Mouse (Mus musculus): ENCODE data around the gene Olfr1373. TPM values are rescaled to one million over a fixed set of nuclear protein-coding genes. Genes with fewer than 3 reads are reported as not detected.
"Not testable (repeated sequence)": the region's sequence is repeated elsewhere in the genome, so short reads cannot be mapped to it uniquely, and the experiment has no call there.

The Olfr1373 gene
- polyA plus RNA-seq, 1 experiment from 2014 or later: not detected

DNA sequence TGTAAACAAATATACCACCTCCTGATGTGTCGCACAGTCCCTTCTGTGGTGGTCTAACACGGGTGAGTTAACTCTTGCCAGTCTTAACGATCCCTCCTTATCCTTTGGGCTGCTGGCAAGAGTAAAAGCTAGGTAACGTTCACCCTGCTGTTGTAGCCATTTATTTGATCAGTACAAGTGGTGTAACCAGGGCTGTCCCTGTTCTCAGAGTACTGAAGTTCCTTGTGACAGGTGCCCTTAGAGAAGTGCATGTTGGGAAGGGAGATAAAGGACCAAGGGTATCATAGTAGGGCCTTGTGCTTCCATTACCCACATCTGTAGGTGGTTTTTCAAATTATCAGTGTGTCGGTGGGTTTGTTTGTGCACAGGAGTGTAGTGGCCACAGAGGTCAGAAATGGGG, 17.6 kb downstream of the Olfr1373 start:
- peaks cover 41% of the 10 kb centered on the region for H3K36me3 ChIP-seq
- no peaks in the 10 kb centered on the region for H3K27me3 ChIP-seq (replicated peaks)
- H3K27ac ChIP-seq: no peak overlapping the region
- no peak overlapping the region for H3K4me2 ChIP-seq
- 65% methylated on average over 5 of the region's 5 CpGs for WGBS (ENCODE audit: insufficient replicate concordance)
- H3K9ac ChIP-seq: no peak overlapping the region
- H3K4me1 ChIP-seq: peaks cover 17% of the 10 kb centered on the region
- H3K4me3 ChIP-seq: no peak overlapping the region
- no peaks in the 10 kb centered on the region for H3K9me3 ChIP-seq (replicated peaks)
- no peak for ATAC-seq

DNA sequence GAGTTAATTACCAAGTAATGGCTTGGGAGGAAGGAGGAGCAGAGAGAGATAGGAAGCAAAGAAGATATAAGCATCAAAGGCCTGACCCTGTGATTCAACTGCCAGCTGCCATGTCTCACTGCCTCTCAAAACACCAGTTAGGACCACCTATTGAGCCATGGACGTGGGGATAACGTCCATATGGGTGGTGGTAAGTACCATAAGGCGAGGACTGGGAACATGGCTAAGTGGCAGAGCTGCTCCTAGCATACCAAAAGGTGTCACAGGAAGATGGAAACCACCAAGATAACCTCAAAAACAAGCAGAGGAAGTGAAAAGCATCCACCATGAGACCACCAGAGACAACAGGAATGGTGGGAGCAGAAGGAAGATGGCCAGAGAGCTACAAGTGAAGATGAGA, 18.2 kb downstream of the Olfr1373 start:
- Histone ChIP-seq H3K9ac (no peak overlapping the region), H3K27me3 (replicated peaks) (no peaks in the 10 kb centered on the region), H3K36me3 (peaks cover 47% of the 10 kb centered on the region), H3K4me2 (no peak overlapping the region), H3K27ac (no peak overlapping the region), H3K4me3 (no peak overlapping the region), H3K4me1 (peaks cover 17% of the 10 kb centered on the region), H3K9me3 (replicated peaks) (no peaks in the 10 kb centered on the region)
- WGBS (ENCODE audit: insufficient replicate concordance): 65% methylated on average over 3 of the region's 3 CpGs
- no peak for ATAC-seq

DNA sequence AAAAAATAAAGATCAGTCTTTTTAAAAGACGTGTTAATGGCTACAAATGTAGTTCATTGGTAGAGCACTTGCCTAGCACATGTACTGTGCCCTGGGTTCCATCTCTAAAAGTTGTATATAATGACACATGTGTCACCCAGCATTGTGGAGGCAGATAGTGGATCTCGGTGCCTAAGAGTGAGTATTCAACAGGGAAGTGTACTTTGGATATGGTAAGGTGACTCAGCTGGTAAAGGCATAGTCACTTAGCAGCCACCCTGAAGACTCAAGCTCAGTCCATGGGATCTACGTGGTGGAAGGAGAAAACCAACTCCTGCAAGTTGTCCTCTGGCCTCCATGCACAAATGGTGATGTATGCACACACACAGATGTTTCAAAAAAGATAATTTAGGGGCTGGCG, 20.9 kb downstream of the Olfr1373 start:
- Histone ChIP-seq H3K4me1 (peaks cover 17% of the 10 kb centered on the region), H3K36me3 (peaks cover 73% of the 10 kb centered on the region), H3K4me2 (no peak overlapping the region), H3K27me3 (replicated peaks) (no peaks in the 10 kb centered on the region), H3K9ac (no peak overlapping the region), H3K27ac (peak overlapping the region; percentile 17; the same call in 1 of the 2 replicates), H3K4me3 (no peak overlapping the region), H3K9me3 (replicated peaks) (no peaks in the 10 kb centered on the region)
- WGBS (ENCODE audit: insufficient replicate concordance): 61% methylated on average over 4 of the region's 4 CpGs
- ATAC-seq: peak; percentile 35; the same call in 1 of the 2 replicates

DNA sequence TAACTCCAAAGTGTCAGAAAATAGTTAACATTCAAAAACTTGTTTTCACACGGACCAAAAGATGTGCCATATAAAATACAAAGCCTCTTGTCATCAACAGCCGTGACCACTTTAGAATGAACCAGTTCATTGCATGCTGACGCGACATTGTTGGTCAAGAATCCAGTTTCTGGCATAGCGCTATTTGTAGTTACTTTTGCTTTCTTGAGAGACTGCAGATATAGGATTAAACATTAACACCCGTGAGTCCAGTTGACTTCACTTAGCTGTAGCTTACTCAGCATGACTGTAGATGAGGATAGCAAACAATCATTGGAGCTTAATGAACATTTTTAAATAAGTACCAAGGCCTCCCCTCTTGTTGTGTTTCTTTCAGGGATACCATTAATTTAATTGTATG, 23.3 kb downstream of the Olfr1373 start:
- no peak overlapping the region for H3K4me3 ChIP-seq
- ATAC-seq: no peak
- H3K4me1 ChIP-seq: peaks cover 21% of the 10 kb centered on the region
- H3K27me3 ChIP-seq (replicated peaks): no peaks in the 10 kb centered on the region
- 91% methylated on average over 6 of the region's 6 CpGs for WGBS (ENCODE audit: insufficient replicate concordance)
- no peaks in the 10 kb centered on the region for H3K9me3 ChIP-seq (replicated peaks)
- no peak overlapping the region for H3K9ac ChIP-seq
- no peak overlapping the region for H3K4me2 ChIP-seq
- no peak overlapping the region for H3K27ac ChIP-seq
- H3K36me3 ChIP-seq: peaks cover 93% of the 10 kb centered on the region

DNA sequence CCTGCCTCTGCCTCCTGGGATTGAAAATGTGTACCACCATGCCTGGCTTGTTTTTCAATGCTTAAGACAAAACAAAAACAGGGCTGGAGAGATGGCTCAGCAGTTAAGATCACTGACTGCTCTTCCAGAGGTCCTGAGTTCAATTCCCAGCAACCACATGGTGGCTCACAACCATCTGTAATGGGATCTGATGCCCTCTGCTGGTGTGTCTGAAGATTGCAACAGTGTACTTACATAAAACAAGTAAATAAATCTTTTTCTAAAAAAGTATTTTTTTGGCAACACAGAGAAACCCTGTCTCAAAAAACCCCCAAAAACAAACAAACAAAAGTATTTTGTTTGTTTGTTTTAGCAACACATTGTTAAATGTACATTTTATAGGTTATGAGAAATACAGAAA, 24.9 kb downstream of the Olfr1373 start:
- Histone ChIP-seq H3K36me3 (peaks cover 99% of the 10 kb centered on the region), H3K4me1 (peaks cover 36% of the 10 kb centered on the region)
- H3K27ac ChIP-seq; H3K9ac ChIP-seq; H3K9me3 ChIP-seq (replicated peaks); H3K4me3 ChIP-seq; ATAC-seq; H3K27me3 ChIP-seq (replicated peaks); H3K4me2 ChIP-seq: not testable (repeated sequence)

DNA sequence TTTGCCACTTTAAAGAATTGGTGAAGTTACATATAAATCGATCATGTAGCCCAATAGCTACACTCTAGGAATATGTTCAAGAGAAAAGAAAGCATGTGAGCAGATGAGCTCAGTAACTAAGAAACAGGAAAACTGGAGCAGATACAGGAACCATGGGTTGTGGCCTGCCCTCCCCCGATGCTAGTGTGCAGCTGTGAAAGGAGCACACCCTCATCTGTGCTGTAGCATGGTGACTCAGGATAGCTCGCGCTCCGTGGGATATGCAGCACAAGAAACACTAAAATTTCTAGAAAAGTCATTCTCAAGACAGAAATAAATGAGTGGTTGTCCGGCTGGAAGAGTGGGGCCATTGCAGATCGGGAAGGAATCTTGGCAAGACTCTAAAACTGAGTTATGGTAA, 28.2 kb downstream of the Olfr1373 start:
- Histone ChIP-seq H3K27ac (no peak overlapping the region), H3K36me3 (peaks cover 97% of the 10 kb centered on the region), H3K9me3 (replicated peaks) (no peaks in the 10 kb centered on the region), H3K4me1 (peaks cover 49% of the 10 kb centered on the region), H3K4me2 (no peak overlapping the region), H3K9ac (no peak overlapping the region), H3K4me3 (no peak overlapping the region), H3K27me3 (replicated peaks) (no peaks in the 10 kb centered on the region)
- 84% methylated on average over 7 of the region's 7 CpGs for WGBS (ENCODE audit: insufficient replicate concordance)
- no peak for ATAC-seq

DNA sequence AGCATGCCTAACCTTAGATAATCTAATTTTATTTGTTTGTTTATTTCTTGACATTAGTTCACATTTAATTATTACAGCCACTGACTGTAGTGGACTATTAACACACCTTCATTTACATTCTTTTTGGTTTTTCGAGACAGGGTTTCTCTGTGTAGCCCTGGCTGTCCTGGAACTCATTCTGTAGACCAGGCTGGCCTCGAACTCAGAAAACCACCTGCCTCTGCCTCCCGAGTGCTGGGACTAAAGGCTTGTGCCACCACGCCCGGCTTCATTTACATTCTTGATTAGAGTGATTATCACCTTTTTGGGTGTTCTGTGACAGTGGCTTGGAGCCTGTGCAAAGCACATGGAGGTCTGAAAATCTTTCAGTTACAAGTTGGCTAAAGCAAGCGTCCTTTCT, 29.2 kb downstream of the Olfr1373 start:
- Histone ChIP-seq H3K36me3 (peaks cover 87% of the 10 kb centered on the region), H3K4me1 (peaks cover 55% of the 10 kb centered on the region), H3K27ac (peak overlapping the region; percentile 80), H3K4me2 (peak overlapping the region; percentile 49)
- not testable (repeated sequence) for H3K9ac ChIP-seq; H3K4me3 ChIP-seq; H3K9me3 ChIP-seq (replicated peaks); H3K27me3 ChIP-seq (replicated peaks)
- ATAC-seq: peak; percentile 21; the same call in 1 of the 2 replicates
- 65% methylated on average over 6 of the region's 6 CpGs for WGBS (ENCODE audit: insufficient replicate concordance)

DNA sequence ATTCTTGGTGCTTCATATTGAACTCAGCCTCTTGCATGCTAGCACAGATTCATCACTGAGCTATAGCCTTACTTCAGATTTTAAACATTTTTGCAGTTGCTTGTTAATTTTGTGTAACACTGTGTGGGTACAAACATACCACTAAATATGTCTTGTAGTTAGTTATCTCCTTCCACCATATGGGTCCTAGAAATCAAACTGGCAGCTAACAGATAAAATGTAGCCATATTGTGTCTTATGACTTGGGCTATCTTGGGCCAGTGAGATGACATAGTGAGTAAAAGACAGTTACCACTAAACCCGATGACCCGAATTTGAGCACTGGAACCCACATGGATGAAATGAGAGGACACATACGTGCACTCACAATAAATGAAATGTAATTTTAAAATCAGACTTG, 29.8 kb downstream of the Olfr1373 start:
- Histone ChIP-seq H3K4me1 (peaks cover 57% of the 10 kb centered on the region), H3K4me2 (peak overlapping the region; percentile 49), H3K27me3 (replicated peaks) (no peaks in the 10 kb centered on the region), H3K9me3 (replicated peaks) (no peaks in the 10 kb centered on the region), H3K27ac (peak overlapping the region; percentile 80), H3K36me3 (peaks cover 81% of the 10 kb centered on the region), H3K9ac (no peak overlapping the region), H3K4me3 (0 out of 2 replicates have a peak overlapping the region, but pooled peaks have one; percentile 14)
- WGBS (ENCODE audit: insufficient replicate concordance): 42% methylated on average over 3 of the region's 3 CpGs
- peak; percentile 93 for ATAC-seq

DNA sequence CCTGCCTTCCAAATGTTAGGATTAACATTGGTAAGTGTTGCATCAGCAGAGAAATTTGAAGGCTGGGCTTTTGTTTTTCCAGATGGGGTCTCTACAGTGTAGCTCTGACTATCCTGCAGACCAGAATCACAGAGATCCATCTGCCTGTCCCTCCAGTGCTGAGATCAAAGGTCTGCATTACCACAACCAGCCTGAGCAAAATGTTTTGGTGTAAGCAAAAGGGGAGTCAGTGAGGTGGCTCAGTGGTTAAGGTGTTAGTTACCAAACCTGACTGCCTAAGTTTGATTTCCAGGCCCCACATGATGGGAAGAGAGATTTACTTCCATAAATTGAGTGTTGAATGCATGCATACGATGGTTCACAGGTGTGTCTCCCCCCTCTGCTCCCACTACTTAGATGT, 35.9 kb downstream of the Olfr1373 start:
- Histone ChIP-seq H3K27me3 (replicated peaks) (no peaks in the 10 kb centered on the region), H3K27ac (no peak overlapping the region), H3K36me3 (peaks cover 27% of the 10 kb centered on the region), H3K9me3 (replicated peaks) (no peaks in the 10 kb centered on the region), H3K4me1 (peaks cover 75% of the 10 kb centered on the region), H3K4me3 (no peak overlapping the region), H3K4me2 (no peak overlapping the region), H3K9ac (no peak overlapping the region)
- no peak for ATAC-seq
- WGBS (ENCODE audit: insufficient replicate concordance): 77% methylated on average over 1 of the region's 1 CpGs

DNA sequence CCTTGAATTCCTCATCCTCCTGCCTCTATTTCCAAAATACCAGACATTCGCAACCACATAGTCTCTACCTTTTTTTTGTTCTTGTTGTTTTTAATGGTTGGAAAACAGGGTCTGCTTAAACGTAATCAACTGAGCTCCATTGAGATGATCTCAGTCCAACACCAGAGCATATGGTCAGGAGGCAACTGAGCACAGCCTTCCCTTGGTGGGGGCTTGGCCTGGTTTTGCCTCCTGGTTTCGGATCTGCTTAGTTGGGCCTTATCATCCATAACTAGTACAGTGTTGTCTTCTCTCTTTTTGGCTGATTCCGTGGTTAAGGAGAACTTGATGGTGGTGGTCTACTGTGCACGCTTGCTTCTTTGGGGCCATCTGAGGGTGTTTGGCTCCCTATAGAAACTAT, 36.5 kb downstream of the Olfr1373 start:
- Histone ChIP-seq H3K4me3 (no peak overlapping the region), H3K27ac (no peak overlapping the region), H3K4me1 (peaks cover 73% of the 10 kb centered on the region), H3K27me3 (replicated peaks) (no peaks in the 10 kb centered on the region), H3K4me2 (no peak overlapping the region), H3K9ac (no peak overlapping the region), H3K36me3 (peaks cover 21% of the 10 kb centered on the region), H3K9me3 (replicated peaks) (no peaks in the 10 kb centered on the region)
- 73% methylated on average over 5 of the region's 5 CpGs for WGBS (ENCODE audit: insufficient replicate concordance)
- ATAC-seq: no peak

DNA sequence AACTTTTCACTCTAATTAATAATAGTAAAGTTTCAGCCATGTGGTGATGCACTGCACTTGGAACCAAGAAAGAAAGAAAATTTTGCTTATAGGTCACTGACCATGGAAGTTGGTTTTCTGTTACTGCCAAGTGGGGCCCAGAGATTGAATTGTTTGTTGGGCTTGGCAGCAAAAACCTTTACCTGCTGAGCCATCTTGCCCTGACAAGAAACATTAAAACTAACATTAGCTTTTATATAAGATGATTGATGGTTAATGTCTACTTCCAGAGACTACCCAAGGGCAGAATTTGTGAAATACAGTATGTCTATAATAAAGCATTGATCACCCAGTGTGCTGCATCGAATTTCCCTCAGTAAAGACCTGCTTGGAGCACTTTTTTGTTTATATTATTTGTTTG, 38.9 kb downstream of the Olfr1373 start:
- Histone ChIP-seq H3K4me2 (no peak overlapping the region), H3K36me3 (peaks cover 8% of the 10 kb centered on the region), H3K4me3 (no peak overlapping the region), H3K9ac (no peak overlapping the region), H3K9me3 (replicated peaks) (no peaks in the 10 kb centered on the region), H3K27me3 (replicated peaks) (no peaks in the 10 kb centered on the region), H3K27ac (no peak overlapping the region), H3K4me1 (peaks cover 80% of the 10 kb centered on the region)
- no peak for ATAC-seq
- WGBS (ENCODE audit: insufficient replicate concordance): 90% methylated on average over 1 of the region's 1 CpGs

DNA sequence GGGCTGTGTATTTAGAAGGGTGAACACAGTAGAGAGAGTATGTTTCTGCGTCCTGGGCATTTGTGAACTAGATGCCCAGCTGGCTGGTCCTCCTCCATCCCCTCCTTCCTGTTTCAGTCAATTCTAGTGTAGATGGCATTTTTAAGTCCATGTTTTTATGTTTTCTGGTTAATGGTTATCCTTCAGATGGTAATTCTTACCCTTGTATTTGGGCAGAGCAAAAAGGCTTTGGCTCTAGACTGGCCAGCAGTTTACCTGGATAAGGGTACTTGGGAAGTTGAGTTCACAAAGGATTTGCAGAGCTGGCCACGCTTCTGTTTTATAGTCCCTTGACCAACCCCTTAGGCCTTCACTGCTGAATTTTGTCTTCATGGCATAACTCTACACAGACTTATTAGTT, 39.3 kb downstream of the Olfr1373 start:
- Histone ChIP-seq H3K9ac (no peak overlapping the region), H3K36me3 (peaks cover 12% of the 10 kb centered on the region), H3K9me3 (replicated peaks) (no peaks in the 10 kb centered on the region), H3K4me3 (no peak overlapping the region), H3K4me2 (no peak overlapping the region), H3K4me1 (peaks cover 80% of the 10 kb centered on the region), H3K27ac (0 out of 2 replicates have a peak overlapping the region, but pooled peaks have one; percentile 20), H3K27me3 (replicated peaks) (no peaks in the 10 kb centered on the region)
- ATAC-seq: no peak
- 68% methylated on average over 2 of the region's 2 CpGs for WGBS (ENCODE audit: insufficient replicate concordance)

DNA sequence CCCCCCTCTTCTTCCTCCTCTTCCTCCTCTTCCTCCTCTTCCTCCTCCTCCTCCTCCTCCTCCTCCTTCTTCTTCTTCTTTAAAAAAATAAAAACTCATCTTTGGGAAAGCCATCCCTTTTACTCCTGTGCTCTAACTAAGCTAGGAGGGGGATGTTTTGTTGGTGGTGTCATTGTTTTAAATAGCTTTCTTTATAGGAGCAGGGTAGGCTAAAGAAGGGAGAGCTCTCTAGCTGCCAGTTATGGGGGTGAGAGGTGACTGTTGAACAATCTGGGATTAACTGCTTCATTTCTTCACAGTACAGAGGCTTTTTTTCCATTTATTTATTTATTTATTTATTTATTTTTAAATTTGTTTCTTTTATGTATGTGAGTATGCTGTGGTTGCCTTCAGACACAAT, 39.8 kb downstream of the Olfr1373 start:
- Histone ChIP-seq H3K36me3 (peaks cover 15% of the 10 kb centered on the region), H3K27me3 (replicated peaks) (no peaks in the 10 kb centered on the region), H3K9me3 (replicated peaks) (no peaks in the 10 kb centered on the region), H3K27ac (0 out of 2 replicates have a peak overlapping the region, but pooled peaks have one; percentile 20), H3K4me3 (no peak overlapping the region), H3K4me1 (peaks cover 84% of the 10 kb centered on the region), H3K9ac (no peak overlapping the region), H3K4me2 (no peak overlapping the region)
- ATAC-seq: no peak
